Mouse (Mus musculus): ENCODE results near the gene Dguok. TPM values are rescaled to one million over a fixed set of nuclear protein-coding genes. Genes with fewer than 3 reads are reported as not detected.

Dguok gene
- total and polyA plus RNA-seq, 3 experiments = 8.7 to 16.7 (median 11.5) TPM

DNA sequence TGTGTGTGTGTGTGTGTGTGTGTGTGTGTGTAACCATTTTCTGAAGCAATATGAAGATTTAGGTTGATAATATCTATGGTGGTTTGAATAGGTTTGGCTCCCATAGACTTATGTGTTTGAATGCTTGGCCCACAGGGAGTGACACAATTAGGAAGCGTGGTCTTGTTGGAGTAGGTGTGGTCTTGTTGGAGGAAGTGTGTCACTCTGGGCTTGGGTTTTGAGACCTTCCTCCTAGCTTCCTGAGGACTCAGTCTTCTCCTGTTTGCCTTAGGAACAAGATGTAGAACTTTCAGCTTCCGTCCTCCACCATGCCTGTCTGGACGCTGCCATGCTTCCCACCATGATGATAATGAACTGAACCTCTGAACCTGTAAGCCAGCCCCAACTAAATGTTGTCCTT is 11.9 kb upstream of the Dguok start:
- in situ Hi-C loops (cut with MboI; ENCODE audit: low pct_ligation_motif_present, low pct_unique_long_range_greater_than_20kb, low sequenced_read_pairs) (no loop called here), dilution Hi-C loops (cut with MboI; ENCODE audit: extremely low pct_ligation_motif_present, extremely low pct_unique_long_range_greater_than_20kb, low sequenced_read_pairs) (no loop called here)
- H3K79me2 ChIP-seq (replicated peaks; ENCODE audit: control insufficient read depth, extremely low read depth, insufficient read depth, poor library complexity, severe bottlenecking) = no peaks in the 10 kb centered on the region
- H3K27ac ChIP-seq (ENCODE audit: insufficient read depth, low read depth) = no peak overlapping the region
- TF ChIP-seq MAFK (IDR thresholded peaks at IDR 0.05; ENCODE audit: insufficient replicate concordance, low read length) (no peak), ZC3H11A (IDR thresholded peaks at IDR 0.05; ENCODE audit: low read depth, low read length) (no peak), NRF1 (IDR thresholded peaks at IDR 0.05; ENCODE audit: low read depth, low read length) (no peak), RAD21 (IDR thresholded peaks at IDR 0.05; ENCODE audit: low read depth, low read length) (no peak), PAX5 (IDR thresholded peaks at IDR 0.05; ENCODE audit: low read length) (no peak), ZKSCAN1 (IDR thresholded peaks at IDR 0.05; ENCODE audit: borderline replicate concordance, low read depth, low read length) (no peak), USF2 (conservative IDR thresholded peaks at IDR 0.05; ENCODE audit: low read depth, low read length) (no peak), SIN3A (IDR thresholded peaks at IDR 0.05; ENCODE audit: low read length) (no peak), CHD1 (IDR thresholded peaks at IDR 0.05; ENCODE audit: low read depth, low read length) (no peak)
- H3K4me2 ChIP-seq (ENCODE audit: insufficient read depth, low read depth, poor library complexity, severe bottlenecking) = no peak overlapping the region
- no peak overlapping the region for H3K4me3 ChIP-seq (replicated peaks in 1 of 3; ENCODE audit: low read depth in 2 of 3, low read length in 2 of 3, poor library complexity in 1 of 3)
- H3K36me3 ChIP-seq (replicated peaks in 1 of 2; ENCODE audit: control insufficient read depth in 1 of 2, insufficient read depth in 1 of 2, low read length in 1 of 2) = no peaks in the 10 kb centered on the region
- no peaks in the 10 kb centered on the region for H3K9me3 ChIP-seq (replicated peaks; ENCODE audit: low read length)
- no peaks in the 10 kb centered on the region for H3K4me1 ChIP-seq (ENCODE audit: control insufficient read depth in 1 of 2, insufficient read depth in 2 of 2)
- H3K27me3 ChIP-seq (replicated peaks) = no peaks in the 10 kb centered on the region
- no peak overlapping the region for H3K9ac ChIP-seq (ENCODE audit: insufficient read depth, low read depth)
- DNase-seq (ENCODE audit: extremely low read depth) = no peak

DNA sequence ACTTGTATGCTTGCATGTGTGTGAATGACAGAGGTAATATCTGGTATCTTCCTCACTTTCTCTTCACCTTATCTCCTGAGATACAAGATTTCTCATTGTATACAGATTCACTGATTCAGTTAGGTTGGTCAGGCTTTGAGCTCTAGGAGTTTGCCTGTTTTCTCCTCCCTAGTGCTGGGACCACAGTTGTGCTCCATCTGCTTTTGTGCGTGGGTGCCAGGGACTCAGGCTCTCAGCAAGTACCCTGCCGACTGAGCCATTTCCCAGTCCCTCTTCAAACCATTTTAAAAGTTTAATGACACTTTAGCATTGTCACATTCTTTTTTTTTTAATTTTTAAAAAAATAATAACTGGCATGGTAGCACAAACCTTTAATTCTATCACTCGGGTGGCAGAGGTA is 8.4 kb upstream of the Dguok start:
- Histone ChIP-seq H3K9me3 (replicated peaks; ENCODE audit: low read length) (no peaks in the 10 kb centered on the region), H3K27me3 (replicated peaks) (no peaks in the 10 kb centered on the region), H3K9ac (ENCODE audit: insufficient read depth, low read depth) (no peak overlapping the region), H3K4me1 (ENCODE audit: control insufficient read depth in 1 of 2, insufficient read depth in 2 of 2) (peaks cover 0 to 6% of the 10 kb centered on the region in 2 experiments; a peak in 1 of 4 replicates), H3K27ac (ENCODE audit: insufficient read depth, low read depth) (no peak overlapping the region), H3K4me2 (ENCODE audit: insufficient read depth, low read depth, poor library complexity, severe bottlenecking) (no peak overlapping the region), H3K4me3 (replicated peaks in 1 of 3; ENCODE audit: low read depth in 2 of 3, low read length in 2 of 3, poor library complexity in 1 of 3) (no peak overlapping the region), H3K36me3 (replicated peaks in 1 of 2; ENCODE audit: control insufficient read depth in 1 of 2, insufficient read depth in 1 of 2, low read length in 1 of 2) (no peaks in the 10 kb centered on the region), H3K79me2 (replicated peaks; ENCODE audit: control insufficient read depth, extremely low read depth, insufficient read depth, poor library complexity, severe bottlenecking) (no peaks in the 10 kb centered on the region)
- dilution Hi-C loops (cut with MboI; ENCODE audit: extremely low pct_ligation_motif_present, extremely low pct_unique_long_range_greater_than_20kb, low sequenced_read_pairs) (no loop called here), in situ Hi-C loops (cut with MboI; ENCODE audit: low pct_ligation_motif_present, low pct_unique_long_range_greater_than_20kb, low sequenced_read_pairs) (no loop called here)
- no peak for TF ChIP-seq TCF12 (IDR thresholded peaks at IDR 0.05; ENCODE audit: low read depth, low read length)
- TF ChIP-seq SMC3 (IDR thresholded peaks at IDR 0.05; ENCODE audit: low read depth, low read length) = no peak
- TF ChIP-seq ELF1 (IDR thresholded peaks at IDR 0.05; ENCODE audit: low read depth, low read length) = no peak
- TF ChIP-seq UBTF (IDR thresholded peaks at IDR 0.05; ENCODE audit: low read depth, low read length) = no peak
- TF ChIP-seq MAX (IDR thresholded peaks at IDR 0.05; ENCODE audit: low read length) = no peak
- DNase-seq (ENCODE audit: extremely low read depth) = no peak

DNA sequence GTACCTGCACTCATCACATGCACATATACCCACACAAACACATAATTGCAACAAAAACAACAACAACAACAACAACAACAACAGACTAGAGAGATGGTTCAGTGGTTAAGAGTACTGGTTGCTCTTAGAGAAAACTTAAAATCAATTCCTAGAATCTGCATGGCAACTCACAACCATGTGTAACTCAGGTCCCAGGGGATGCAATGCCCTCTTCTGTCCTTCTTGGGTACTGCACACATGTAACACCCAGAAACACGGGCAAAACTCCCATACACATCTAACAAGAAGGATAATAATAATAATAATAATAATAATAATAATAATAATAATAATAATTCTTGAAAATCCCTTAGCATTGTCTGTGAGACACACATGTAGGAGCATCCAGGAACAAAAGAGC is 5.7 kb upstream of the Dguok start:
- DNase-seq (ENCODE audit: extremely low read depth) = peak; percentile 75
- Histone ChIP-seq H3K4me1 (ENCODE audit: control insufficient read depth in 1 of 2, insufficient read depth in 2 of 2) (peaks cover 5 to 12% of the 10 kb centered on the region in 2 experiments), H3K27ac (ENCODE audit: insufficient read depth, low read depth) (no peak overlapping the region), H3K36me3 (replicated peaks in 1 of 2; ENCODE audit: control insufficient read depth in 1 of 2, insufficient read depth in 1 of 2, low read length in 1 of 2) (no peaks in the 10 kb centered on the region), H3K4me2 (ENCODE audit: insufficient read depth, low read depth, poor library complexity, severe bottlenecking) (no peak overlapping the region), H3K9ac (ENCODE audit: insufficient read depth, low read depth) (no peak overlapping the region), H3K79me2 (replicated peaks; ENCODE audit: control insufficient read depth, extremely low read depth, insufficient read depth, poor library complexity, severe bottlenecking) (no peaks in the 10 kb centered on the region), H3K9me3 (replicated peaks; ENCODE audit: low read length) (no peaks in the 10 kb centered on the region), H3K27me3 (replicated peaks) (no peaks in the 10 kb centered on the region), H3K4me3 (replicated peaks in 1 of 3; ENCODE audit: low read depth in 2 of 3, low read length in 2 of 3, poor library complexity in 1 of 3) (no peak overlapping the region)
- TF ChIP-seq IRF4 (IDR thresholded peaks at IDR 0.05; ENCODE audit: low read depth, low read length) = 0 out of 2 replicates have a peak, but pooled peaks have one; percentile 14
- no peak for TF ChIP-seq MEF2A (IDR thresholded peaks at IDR 0.05; ENCODE audit: borderline replicate concordance, low read depth, low read length)
- TF ChIP-seq SIN3A (IDR thresholded peaks at IDR 0.05; ENCODE audit: low read length) = 0 out of 2 replicates have a peak, but pooled peaks have one; percentile 31
- TF ChIP-seq MYC (IDR thresholded peaks at IDR 0.05; ENCODE audit: low read depth, low read length) = peak; percentile 94
- peak; percentile 61; the same call in 1 of the 2 replicates for TF ChIP-seq MAX (IDR thresholded peaks at IDR 0.05; ENCODE audit: low read length)
- TF ChIP-seq MXI1 (IDR thresholded peaks at IDR 0.05; ENCODE audit: low read depth, low read length) = 0 out of 2 replicates have a peak, but pooled peaks have one; percentile 31
- peak; percentile 69 for TF ChIP-seq ZC3H11A (IDR thresholded peaks at IDR 0.05; ENCODE audit: low read depth, low read length)
- TF ChIP-seq RAD21 (IDR thresholded peaks at IDR 0.05; ENCODE audit: low read depth, low read length) = peak; percentile 80
- peak; percentile 64 to 85 for TF ChIP-seq CTCF (conservative IDR thresholded peaks at IDR 0.05 in 1 of 2, IDR thresholded peaks at IDR 0.05 in 1 of 2; ENCODE audit: low read depth in 2 of 2, low read length in 2 of 2)
- TF ChIP-seq SMC3 (IDR thresholded peaks at IDR 0.05; ENCODE audit: low read depth, low read length) = peak; percentile 87
- no peak for TF ChIP-seq GABPA (IDR thresholded peaks at IDR 0.05; ENCODE audit: insufficient replicate concordance, low read depth, low read length)
- TF ChIP-seq CHD1 (IDR thresholded peaks at IDR 0.05; ENCODE audit: low read depth, low read length) = no peak
- 0 out of 2 replicates have a peak, but pooled peaks have one; percentile 16 for TF ChIP-seq JUND (conservative IDR thresholded peaks at IDR 0.05; ENCODE audit: low read depth, low read length)
- no peak for TF ChIP-seq ZMIZ1 (IDR thresholded peaks at IDR 0.05; ENCODE audit: low read depth, low read length)
- in situ Hi-C loops (cut with MboI; ENCODE audit: low pct_ligation_motif_present, low pct_unique_long_range_greater_than_20kb, low sequenced_read_pairs) (no loop called here), dilution Hi-C loops (cut with MboI; ENCODE audit: extremely low pct_ligation_motif_present, extremely low pct_unique_long_range_greater_than_20kb, low sequenced_read_pairs) (no loop called here)

All from CH12.LX (cell line).